Mouse (Mus musculus): ENCODE results near the gene Otop2. TPM values are rescaled to one million over a fixed set of nuclear protein-coding genes. Genes with fewer than 3 reads are reported as not detected.

Otop2 gene
- total and polyA plus RNA-seq, 3 experiments: not detected

- no peak overlapping the region for H3K9ac ChIP-seq (ENCODE audit: insufficient read depth, low read depth)
- H3K27me3 ChIP-seq (replicated peaks): peaks cover 94% of the 10 kb centered on the region
- H3K4me1 ChIP-seq (ENCODE audit: control insufficient read depth in 1 of 2, insufficient read depth in 2 of 2): peaks cover 0 to 6% of the 10 kb centered on the region in 2 experiments; a peak in 1 of 4 replicates
- TF ChIP-seq MAFK (IDR thresholded peaks at IDR 0.05; ENCODE audit: insufficient replicate concordance, low read length) (no peak), MAX (IDR thresholded peaks at IDR 0.05; ENCODE audit: low read length) (no peak), MXI1 (IDR thresholded peaks at IDR 0.05; ENCODE audit: low read depth, low read length) (no peak), SIN3A (IDR thresholded peaks at IDR 0.05; ENCODE audit: low read length) (no peak), POLR2A (IDR thresholded peaks at IDR 0.05; ENCODE audit: low read depth, low read length) (no peak), ZMIZ1 (IDR thresholded peaks at IDR 0.05; ENCODE audit: low read depth, low read length) (no peak), NELFE (IDR thresholded peaks at IDR 0.05; ENCODE audit: low read depth, low read length) (no peak), ETS1 (conservative IDR thresholded peaks at IDR 0.05; ENCODE audit: low read depth, low read length) (no peak), USF1 (IDR thresholded peaks at IDR 0.05; ENCODE audit: low read depth, low read length) (no peak), ZKSCAN1 (IDR thresholded peaks at IDR 0.05; ENCODE audit: borderline replicate concordance, low read depth, low read length) (no peak), POLR2AphosphoS2 (IDR thresholded peaks at IDR 0.05; ENCODE audit: low read depth, low read length) (no peak)
- peaks cover 4% of the 10 kb centered on the region for H3K9me3 ChIP-seq (replicated peaks; ENCODE audit: low read length)
- no peak overlapping the region for H3K4me3 ChIP-seq (replicated peaks in 1 of 3; ENCODE audit: low read depth in 2 of 3, low read length in 2 of 3, poor library complexity in 1 of 3)
- in situ Hi-C loops (cut with MboI; ENCODE audit: low pct_ligation_motif_present, low pct_unique_long_range_greater_than_20kb, low sequenced_read_pairs) (no loop called here), dilution Hi-C loops (cut with MboI; ENCODE audit: extremely low pct_ligation_motif_present, extremely low pct_unique_long_range_greater_than_20kb, low sequenced_read_pairs) (no loop called here)
- H3K27ac ChIP-seq (ENCODE audit: insufficient read depth, low read depth): no peak overlapping the region
- no peaks in the 10 kb centered on the region for H3K79me2 ChIP-seq (replicated peaks; ENCODE audit: control insufficient read depth, extremely low read depth, insufficient read depth, poor library complexity, severe bottlenecking)
- no peak for DNase-seq (ENCODE audit: extremely low read depth)
- H3K4me2 ChIP-seq (ENCODE audit: insufficient read depth, low read depth, poor library complexity, severe bottlenecking): no peak overlapping the region
- H3K36me3 ChIP-seq (replicated peaks in 1 of 2; ENCODE audit: control insufficient read depth in 1 of 2, insufficient read depth in 1 of 2, low read length in 1 of 2): no peaks in the 10 kb centered on the region
Observed at GRCm38 (mm10) chr11:115341246-115341645, 34.3 kb downstream of the Otop2 start.

GRCm38 (mm10) chr11:115341866-115342265, 34.9 kb downstream of the Otop2 start:
- Histone ChIP-seq H3K36me3 (replicated peaks in 1 of 2; ENCODE audit: control insufficient read depth in 1 of 2, insufficient read depth in 1 of 2, low read length in 1 of 2) (no peaks in the 10 kb centered on the region), H3K4me1 (ENCODE audit: control insufficient read depth in 1 of 2, insufficient read depth in 2 of 2) (peaks cover 0 to 6% of the 10 kb centered on the region in 2 experiments; a peak in 1 of 4 replicates), H3K4me3 (replicated peaks in 1 of 3; ENCODE audit: low read depth in 2 of 3, low read length in 2 of 3, poor library complexity in 1 of 3) (no peak overlapping the region), H3K27me3 (replicated peaks) (peaks cover 94% of the 10 kb centered on the region), H3K79me2 (replicated peaks; ENCODE audit: control insufficient read depth, extremely low read depth, insufficient read depth, poor library complexity, severe bottlenecking) (no peaks in the 10 kb centered on the region), H3K9me3 (replicated peaks; ENCODE audit: low read length) (peaks cover 4% of the 10 kb centered on the region), H3K9ac (ENCODE audit: insufficient read depth, low read depth) (no peak overlapping the region), H3K27ac (ENCODE audit: insufficient read depth, low read depth) (no peak overlapping the region), H3K4me2 (ENCODE audit: insufficient read depth, low read depth, poor library complexity, severe bottlenecking) (no peak overlapping the region)
- in situ Hi-C loops (cut with MboI; ENCODE audit: low pct_ligation_motif_present, low pct_unique_long_range_greater_than_20kb, low sequenced_read_pairs) (no loop called here), dilution Hi-C loops (cut with MboI; ENCODE audit: extremely low pct_ligation_motif_present, extremely low pct_unique_long_range_greater_than_20kb, low sequenced_read_pairs) (no loop called here)
- DNase-seq (ENCODE audit: extremely low read depth): no peak
- TF ChIP-seq MXI1 (IDR thresholded peaks at IDR 0.05; ENCODE audit: low read depth, low read length) (no peak), SIN3A (IDR thresholded peaks at IDR 0.05; ENCODE audit: low read length) (no peak), ELF1 (IDR thresholded peaks at IDR 0.05; ENCODE audit: low read depth, low read length) (no peak), ZNF384 (IDR thresholded peaks at IDR 0.05; ENCODE audit: low read depth, low read length) (no peak), MEF2A (IDR thresholded peaks at IDR 0.05; ENCODE audit: borderline replicate concordance, low read depth, low read length) (no peak), MAFK (IDR thresholded peaks at IDR 0.05; ENCODE audit: insufficient replicate concordance, low read length) (no peak), BHLHE40 (IDR thresholded peaks at IDR 0.05; ENCODE audit: low read depth, low read length) (0 out of 2 replicates have a peak, but pooled peaks have one; percentile 5)

Data from CH12.LX (cell line).